Mouse (Mus musculus): ENCODE data around the gene Aldh1a2. TPM values are rescaled to one million over a fixed set of nuclear protein-coding genes. Genes with fewer than 3 reads are reported as not detected.

Gene Aldh1a2
- 1 to 10 TPM; 5.6 to 7.9 TPM for total RNA-seq (2021)

DNA sequence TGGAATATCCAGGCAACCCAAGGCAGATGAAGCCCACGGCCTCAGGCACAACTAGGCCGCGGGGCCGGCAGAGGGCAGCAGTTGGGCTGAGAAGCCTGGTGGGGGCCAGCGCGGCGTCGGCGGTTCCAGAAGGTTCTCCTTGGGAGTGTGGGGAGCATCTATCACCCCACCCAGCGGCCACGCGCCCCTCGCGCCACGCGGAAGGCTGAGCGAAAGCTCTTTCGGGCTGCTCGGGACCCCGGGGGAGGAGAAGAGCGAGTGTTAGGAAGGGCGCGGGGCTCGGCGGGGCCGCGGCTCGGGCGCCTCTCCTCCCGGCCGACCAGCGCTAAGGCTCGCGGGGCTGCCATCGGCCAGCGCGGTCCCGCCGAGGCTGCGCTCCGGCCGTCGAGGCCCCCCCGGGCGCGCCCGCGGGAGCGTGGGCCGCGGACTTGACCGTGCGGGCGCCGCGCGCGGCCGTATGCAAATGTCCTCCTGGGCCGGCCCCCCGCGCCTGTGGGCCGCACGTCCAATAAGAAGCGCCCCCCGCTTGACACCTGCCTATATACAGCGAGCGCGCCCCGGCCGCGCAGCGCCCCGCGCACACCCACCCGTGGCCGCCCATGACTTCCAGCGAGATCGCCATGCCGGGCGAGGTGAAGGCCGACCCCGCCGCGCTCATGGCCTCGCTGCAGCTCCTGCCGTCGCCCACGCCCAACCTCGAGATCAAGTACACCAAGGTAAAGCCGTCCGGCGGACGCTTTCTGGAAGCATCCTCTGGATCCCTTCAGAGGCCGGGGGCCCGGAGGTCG is at the start of gene Aldh1a2:
TSS of gene Aldh1a2 (plus strand) at position 542 of the 788 bp plus-strand sequence.
- DNase-seq (ENCODE audit: low spot score in 2 of 2): peak; percentile 5 to 20
- intact Hi-C loops (cut with DNase I): loop anchor here (10.0 kb wide), 3 partner anchors 139 to 399 kb away; no protein-coding TSS in a partner anchor

DNA sequence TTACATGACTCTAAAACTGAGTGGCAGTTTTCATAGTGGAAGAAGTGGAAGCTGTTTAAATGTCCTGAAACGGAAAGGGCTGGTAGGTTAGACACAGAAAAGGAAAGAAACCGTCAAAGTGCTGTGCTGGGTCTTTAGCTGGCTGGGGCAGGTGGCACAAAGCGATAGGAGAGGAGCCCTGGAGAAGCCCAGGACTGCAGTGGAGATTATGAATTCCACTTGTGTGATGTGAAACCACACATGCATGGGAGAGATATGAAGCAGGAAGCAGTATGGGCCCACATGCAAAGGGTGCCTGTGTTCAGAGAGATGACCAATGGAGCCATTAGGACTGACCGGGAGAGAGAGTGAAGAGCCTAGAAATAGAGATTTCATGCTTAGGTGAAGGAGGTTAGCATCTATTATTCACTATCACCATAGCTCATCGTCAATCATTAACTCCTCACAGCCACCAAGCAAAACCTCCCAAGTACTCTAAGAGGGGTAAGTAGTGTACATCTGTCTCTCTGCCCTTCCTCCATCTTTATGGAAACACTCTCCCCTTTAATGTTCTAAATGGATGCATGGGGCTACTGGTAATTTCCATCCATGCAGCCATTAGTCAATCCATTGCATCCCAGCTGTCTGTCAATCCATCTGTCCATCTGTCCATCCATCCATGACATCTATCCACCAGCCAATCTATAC is 49.4 kb upstream of the Aldh1a2 start:
- no peak for DNase-seq (ENCODE audit: low spot score in 2 of 2)
- intact Hi-C loops (cut with DNase I): no loop called here

DNA sequence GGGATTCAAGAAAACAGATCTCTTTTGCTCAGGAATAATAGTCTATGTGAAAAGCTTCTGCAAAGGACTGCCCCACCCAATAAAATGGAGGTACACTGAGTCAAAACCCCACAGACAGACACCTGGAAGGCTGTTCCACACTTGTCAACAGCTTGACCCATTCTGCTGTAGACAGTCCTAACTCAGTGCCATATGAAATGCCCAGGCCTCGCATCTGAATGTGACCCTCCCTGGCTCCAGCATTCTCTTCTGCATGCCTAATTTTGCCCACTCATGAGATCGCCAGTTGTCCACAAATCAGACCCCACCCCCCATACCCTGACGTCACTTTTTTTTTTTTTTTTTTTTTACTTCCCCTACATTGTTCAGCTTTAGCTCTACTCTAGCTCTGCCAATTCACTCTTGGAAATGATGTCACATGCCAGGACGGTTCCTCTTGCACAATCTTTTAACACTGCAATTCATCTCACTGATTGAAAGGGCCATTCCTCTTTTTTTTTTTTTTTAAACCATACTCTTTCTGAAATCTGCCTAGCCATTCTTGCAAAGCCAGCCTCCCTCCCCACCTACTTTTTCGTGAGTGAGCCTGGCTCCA is 48.6 kb upstream of the Aldh1a2 start:
- DNase-seq (ENCODE audit: low spot score in 2 of 2): no peak
- intact Hi-C loops (cut with DNase I): no loop called here

DNA sequence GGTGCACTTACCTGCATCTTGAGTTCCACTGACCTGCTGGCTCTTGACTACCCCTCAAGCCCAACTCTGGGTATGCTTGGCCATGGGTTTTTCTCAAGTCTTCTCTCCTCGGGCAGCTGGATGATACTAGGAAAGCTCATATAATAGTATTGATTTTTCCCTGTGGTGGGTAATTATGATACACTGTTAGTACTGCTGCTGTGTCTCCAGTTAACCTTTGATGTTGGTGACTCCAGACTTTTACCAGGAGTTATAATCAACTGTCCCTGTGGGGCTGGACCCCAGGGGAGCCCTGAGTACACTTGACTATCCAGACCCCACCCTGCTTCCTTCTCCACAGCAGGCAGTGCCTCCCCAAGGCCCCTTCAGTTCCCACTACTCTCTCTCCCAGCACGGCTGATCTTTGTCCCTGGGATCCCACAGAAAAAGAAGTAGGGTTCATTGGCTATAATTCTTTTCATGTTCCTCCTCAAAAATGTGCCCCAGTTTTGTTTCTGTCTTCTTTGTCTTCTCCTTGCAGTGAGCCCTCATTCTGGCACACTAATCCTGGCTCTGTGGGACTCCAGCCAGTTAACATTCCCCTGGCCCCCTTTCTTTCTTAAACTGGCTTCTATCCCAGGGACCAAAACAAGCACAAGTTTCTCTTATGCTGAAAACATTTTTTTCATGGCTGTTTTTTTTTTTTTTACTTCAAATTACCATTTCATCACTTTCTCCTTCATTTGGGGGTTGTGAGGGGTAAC is 47.9 kb upstream of the Aldh1a2 start:
- DNase-seq (ENCODE audit: low spot score in 2 of 2): no peak
- intact Hi-C loops (cut with DNase I): no loop called here

DNA sequence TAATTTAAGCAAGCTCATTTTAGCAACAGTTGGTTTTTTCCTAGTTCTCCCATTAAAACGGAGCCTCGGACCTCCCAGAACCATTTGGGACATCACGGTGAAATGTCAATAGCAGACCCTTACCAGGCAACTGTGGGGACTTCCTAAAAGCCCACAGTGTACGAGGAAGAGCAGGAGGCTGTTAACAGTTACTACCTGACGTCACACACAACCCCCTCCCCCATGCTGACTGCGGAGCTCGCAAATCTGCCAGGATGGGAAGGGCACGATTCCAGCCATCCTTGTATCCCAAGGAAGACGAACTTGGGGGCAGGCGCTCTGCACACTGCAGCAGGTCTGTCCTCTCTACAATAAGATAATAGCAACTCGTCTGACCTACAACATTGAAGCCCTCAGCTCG is 47.1 kb upstream of the Aldh1a2 start, which contains the start of gene Aqp9:
TSS of gene Aqp9 (minus strand) at position 172 of the 400 bp plus-strand sequence.
- DNase-seq (ENCODE audit: low spot score in 2 of 2): no peak
- intact Hi-C loops (cut with DNase I): no loop called here

DNA sequence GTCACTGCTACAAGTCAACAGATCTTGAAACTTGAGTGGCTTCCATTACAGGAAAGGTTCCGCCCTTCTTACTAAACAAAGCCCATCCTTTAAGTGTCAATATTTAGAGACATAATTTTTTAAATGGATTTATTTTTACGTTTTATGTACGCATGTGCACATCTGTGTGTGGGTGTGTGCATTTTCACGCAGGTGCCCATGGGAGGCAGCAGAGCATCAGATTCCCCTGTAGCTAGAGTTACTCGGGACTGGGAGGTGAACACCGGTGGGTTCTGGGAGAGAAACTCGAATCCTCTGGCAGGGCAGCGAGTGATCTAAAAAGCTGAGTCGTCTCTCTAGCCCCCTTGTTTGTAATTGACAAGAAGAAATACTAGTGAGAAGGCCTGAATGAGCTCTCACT is 42.1 kb upstream of the Aldh1a2 start:
- intact Hi-C loops (cut with DNase I): no loop called here
- DNase-seq (ENCODE audit: low spot score in 2 of 2): no peak

DNA sequence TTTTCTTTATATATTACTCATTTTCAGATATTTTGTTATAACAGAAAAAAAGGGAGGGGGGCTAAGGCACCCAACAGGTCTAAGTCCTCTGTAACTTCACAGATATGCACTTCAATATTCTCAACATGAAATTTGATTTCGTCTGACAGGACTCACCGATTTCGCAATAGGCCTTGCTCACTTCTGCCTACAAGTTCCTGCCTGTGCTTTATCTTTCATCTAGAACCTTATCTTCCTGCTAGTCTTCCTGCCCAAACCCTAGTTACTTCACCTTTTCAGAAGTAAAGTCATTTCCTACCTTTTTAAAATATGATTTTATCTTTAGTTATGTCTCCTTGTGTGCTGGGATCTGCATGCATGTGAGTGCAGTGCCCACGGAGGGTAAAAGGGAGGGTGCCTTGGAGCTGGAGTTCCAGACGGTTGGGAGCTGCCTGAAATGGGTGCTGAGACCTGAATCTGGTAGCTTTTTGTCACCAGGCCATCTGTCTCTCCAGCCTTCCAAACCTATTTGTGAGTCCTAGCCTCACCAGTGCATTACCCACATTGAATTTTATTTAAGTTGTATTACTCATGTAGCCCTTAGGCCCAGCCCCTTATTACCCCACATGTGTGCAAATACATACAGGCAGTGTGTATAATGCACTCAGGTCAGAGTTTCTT is 41.1 kb upstream of the Aldh1a2 start:
- intact Hi-C loops (cut with DNase I): no loop called here
- no peak for DNase-seq (ENCODE audit: low spot score in 2 of 2)

DNA sequence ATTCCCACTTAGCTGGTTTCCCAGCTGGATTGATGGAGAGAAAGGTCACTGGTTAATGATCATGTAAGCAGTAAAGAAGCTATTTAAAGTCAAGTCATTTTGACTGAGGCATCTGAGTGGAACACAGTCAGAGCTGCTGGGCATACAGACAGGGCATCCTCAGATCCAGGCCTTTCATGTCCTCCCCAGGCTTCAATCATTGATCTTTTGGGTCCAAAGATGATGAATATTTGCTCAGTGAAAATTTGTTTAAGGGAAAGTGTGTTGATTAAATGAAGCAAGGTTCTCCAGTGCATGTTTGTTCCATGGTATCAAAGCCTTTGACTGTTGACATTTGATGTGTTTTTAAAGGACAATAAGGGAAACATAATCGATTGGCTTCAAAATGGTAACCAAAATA is 39.9 kb upstream of the Aldh1a2 start:
- intact Hi-C loops (cut with DNase I): no loop called here
- DNase-seq (ENCODE audit: low spot score in 2 of 2): no peak

DNA sequence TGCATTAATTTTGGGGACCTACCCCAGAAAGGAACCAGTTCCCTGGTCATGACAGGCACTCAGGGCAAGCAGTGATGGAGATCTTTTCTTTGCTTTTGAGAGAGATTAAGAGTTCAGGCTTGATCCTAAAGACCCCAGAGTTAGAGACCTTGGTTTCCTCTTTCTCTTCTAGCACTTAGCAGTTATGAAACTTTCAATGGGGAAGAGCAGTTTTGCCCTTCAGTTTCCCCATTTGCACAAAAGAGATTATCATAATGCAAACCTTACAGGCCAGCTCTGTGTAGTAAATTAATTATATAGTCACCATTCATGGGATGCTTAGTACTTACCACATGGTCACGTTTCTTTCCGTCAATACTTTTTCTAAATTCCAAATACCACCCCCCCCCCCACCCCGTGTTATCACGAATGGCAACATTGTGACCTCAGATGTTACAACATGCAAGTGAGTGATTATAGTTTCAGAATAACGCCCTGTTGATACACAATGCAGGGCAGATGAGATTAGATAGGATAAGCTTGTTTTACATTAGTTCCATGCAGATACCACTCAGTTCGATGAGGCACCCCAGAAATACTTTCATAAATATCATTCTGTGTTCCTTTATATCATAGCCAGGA is 36.2 kb upstream of the Aldh1a2 start:
- no peak for DNase-seq (ENCODE audit: low spot score in 2 of 2)
- intact Hi-C loops (cut with DNase I): no loop called here

DNA sequence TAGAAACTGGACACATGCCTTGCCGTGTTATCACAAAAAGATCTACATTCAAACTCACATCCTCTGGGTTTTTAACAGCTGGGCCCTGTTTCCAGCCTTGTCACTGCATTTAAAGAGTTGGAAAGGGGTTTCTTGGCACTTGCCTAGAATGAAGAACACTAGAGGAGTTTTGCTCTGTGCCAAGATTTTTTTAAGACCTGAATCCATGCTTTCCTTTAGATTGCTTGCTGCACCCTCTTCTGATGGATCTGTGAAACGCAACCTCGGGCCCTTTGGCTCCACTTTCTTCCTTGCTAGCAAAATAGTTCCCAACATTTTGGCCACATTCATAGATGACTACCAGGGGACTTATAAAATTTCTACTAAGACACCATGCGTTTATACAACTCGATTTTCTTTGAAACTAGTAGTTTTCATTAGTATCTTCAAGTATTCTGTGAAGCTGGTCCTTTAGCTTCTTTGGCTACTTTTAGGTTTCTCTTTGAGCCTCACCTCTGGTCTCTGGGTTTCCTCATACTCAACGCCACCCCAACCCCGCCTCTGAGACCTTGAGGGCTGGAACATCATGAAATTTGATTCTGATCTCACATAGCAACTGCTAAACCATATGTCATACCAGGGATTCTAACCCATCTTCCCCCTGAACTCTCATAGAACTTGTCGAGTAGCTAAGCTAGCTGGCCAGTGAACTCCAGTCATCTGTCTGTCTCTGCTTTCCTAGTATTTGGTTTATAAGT is 35.5 kb upstream of the Aldh1a2 start:
- intact Hi-C loops (cut with DNase I): loop anchor here (10.0 kb wide), 1 partner anchor 55 kb away; no protein-coding TSS in a partner anchor
- no peak for DNase-seq (ENCODE audit: low spot score in 2 of 2)

DNA sequence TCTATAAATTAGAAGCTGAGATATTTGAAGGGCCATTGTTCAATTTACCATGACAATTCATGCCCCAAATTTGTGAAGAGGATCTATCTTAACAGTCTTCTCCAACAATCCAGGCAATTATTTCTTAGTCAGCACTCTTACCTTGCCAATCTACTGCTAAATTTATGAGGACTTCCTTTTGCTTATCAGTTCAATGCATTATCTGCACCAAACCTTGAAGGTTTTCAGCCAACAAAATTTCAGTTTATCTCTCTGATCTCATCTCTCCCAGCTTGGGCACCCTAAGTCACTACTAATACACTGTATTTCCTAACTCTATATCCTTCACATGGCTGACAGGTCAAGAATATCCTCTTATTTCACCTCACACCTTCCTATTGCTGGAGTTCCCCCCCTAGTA is 30.3 kb upstream of the Aldh1a2 start:
- DNase-seq (ENCODE audit: low spot score in 2 of 2): no peak
- intact Hi-C loops (cut with DNase I): loop anchor here (10.0 kb wide), 1 partner anchor 60 kb away; no protein-coding TSS in a partner anchor

DNA sequence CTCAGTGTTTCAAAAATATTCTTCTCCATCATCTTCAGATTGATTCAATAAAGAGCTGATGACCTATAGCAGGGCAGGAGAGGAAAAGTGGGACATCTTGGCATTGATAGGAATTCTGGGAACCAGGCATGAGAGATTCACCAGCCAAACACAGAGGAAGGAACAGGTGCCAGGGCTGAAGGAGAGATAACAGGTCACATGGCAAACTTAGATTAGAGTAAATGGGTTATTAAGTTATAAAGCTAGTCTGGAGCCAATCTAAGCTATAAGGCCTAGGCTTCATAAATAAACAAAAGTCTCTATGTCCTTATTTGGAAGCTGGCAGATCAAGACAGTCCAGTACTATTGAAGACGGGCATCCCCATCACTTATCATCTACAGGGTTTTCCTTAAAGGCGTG is 29.8 kb upstream of the Aldh1a2 start:
- intact Hi-C loops (cut with DNase I): loop anchor here (10.0 kb wide), 1 partner anchor 61 kb away; no protein-coding TSS in a partner anchor
- DNase-seq (ENCODE audit: low spot score in 2 of 2): no peak

DNA sequence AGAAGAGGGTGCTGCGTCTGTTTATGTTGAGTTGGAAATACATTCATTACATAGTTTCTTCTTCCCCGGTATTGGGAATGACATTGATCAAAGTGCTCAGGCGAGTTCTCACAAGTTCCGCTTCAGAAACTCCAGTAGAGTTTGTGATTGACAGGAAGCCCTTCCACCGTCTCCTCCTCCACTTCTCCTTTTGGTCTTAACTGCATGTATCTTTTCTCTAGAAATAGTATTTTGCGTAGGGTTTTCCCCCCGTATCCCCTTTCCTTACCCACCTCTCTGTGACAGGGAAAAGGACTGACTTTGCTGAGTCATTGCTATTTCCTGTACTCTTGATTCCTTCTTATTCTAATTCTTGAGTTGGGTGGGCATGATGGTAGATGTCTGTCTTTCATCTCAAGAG is 28.2 kb upstream of the Aldh1a2 start:
- intact Hi-C loops (cut with DNase I): loop anchor here (10.0 kb wide), 1 partner anchor 63 kb away; no protein-coding TSS in a partner anchor
- DNase-seq (ENCODE audit: low spot score in 2 of 2): no peak

DNA sequence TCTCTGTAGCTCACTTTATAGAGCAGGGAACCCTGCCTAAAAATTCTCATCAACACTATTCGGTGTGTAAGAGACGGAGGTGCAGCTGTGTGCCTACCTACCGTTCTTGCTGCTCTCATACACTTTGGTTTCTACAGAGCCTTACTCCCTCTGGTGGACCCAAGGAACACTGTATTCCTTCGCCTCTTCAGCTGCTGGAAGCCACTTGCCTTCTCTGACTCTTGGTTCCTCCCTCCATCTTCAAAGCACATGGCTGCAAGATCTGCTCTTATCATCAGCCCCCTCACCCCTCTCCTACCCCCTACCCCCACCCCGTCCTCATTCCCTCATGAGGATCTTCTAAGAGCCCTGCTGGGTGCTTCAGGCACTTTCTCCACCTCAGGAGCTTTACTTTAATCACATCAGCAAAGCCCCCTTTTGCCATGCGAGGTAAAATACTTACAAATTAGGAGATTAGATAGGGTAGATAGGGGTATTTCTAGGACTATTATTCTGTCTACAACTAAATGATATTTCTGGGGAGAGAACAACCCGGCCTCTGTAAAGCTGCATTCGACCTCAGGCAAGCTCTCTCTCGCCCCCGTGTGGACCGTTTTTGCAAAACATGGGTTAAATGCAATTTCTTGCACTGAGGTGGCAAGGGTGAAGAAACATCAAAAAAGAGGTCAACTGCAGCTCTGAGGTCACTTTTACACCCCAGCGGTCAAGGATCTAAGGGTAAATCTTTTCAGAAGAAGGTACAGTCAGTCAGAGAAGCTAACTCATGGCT is 26.8 kb upstream of the Aldh1a2 start:
- intact Hi-C loops (cut with DNase I): loop anchor here (10.0 kb wide), 1 partner anchor 64 kb away; no protein-coding TSS in a partner anchor
- peak; percentile 18 to 37 for DNase-seq (ENCODE audit: low spot score in 2 of 2)

DNA sequence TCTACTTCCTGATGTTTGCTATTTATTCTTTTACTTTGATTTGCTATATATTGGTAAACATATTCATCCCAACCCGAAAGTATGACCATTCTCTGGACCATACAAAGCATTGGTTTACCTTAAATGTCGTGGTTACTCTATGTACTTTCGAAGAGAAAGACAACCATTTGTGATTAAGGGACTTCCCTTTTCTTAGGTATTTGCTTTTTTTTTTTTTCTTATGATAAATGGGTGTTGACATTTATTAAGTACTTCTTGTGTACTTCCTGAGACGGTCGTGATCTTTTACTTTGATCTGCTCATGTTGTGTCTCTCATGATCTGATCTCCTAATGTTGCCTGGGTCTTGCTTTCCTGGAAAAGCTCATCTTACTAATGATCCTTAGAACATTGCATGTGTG is 16.8 kb upstream of the Aldh1a2 start:
- no peak for DNase-seq (ENCODE audit: low spot score in 2 of 2)
- intact Hi-C loops (cut with DNase I): no loop called here

DNA sequence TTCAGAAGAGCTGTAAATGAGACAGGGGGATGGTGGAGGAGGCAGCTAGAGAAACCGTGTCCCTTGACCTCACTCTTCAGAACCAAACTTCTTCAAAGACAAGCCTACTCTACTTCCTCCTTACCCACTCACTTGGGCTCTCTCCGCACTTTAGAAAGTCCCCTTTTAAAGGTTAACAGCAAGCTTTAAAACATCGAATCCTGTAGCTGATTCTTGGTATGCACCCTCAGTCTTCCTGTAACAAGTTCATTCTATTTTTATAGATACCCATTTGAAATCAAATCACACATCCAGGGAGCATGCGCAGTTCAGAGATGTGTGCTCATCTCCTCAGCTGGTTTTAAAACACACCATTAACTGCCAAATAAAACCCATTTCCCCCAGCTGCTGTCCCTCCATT is 13.3 kb upstream of the Aldh1a2 start:
- DNase-seq (ENCODE audit: low spot score in 2 of 2): no peak
- intact Hi-C loops (cut with DNase I): no loop called here

DNA sequence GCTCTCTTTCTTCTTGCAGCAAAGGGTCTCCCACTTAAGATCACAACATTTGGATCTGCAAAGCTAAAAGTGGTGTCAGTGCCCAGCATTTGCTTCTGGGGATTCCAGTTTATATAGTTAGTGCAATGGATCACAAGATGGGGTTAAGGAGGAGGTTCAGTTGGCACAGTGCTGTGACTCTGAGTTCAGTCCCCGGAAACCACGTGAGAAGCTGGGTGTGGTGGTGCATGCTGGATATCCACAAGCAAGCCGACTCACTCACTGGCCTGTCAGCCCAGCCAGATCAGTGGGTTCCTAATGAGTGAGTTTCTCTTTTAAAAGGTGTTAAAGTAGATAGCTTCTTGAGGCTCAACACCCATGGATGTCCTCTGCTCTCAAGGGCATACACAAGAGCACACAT is 6.3 kb upstream of the Aldh1a2 start:
- no peak for DNase-seq (ENCODE audit: low spot score in 2 of 2)
- intact Hi-C loops (cut with DNase I): no loop called here

Data from left cerebral cortex, postnatal 36 days (tissue).